Mouse (Mus musculus) left cerebral cortex, adult 11 months (tissue): ENCODE data around the gene Tomm6.

Experiments
- DNase-seq: peaks from one replicate; pipeline ENCODE4 v3.0.0; 2022; ENCODE audit warnings: low spot score

Gene Tomm6

GRCm38 (mm10) chr17:47688344-47688607 is at the start of gene Tomm6:
Gene Tomm6, minus strand, starts transcription at chr17:47688386.
- DNase-seq: no peak

- peak; percentile 81 for DNase-seq
Observed at GRCm38 (mm10) chr17:47737271-47738065, 49.3 kb upstream of the Tomm6 start.

GRCm38 (mm10) chr17:47736856-47737255 is 48.7 kb upstream of the Tomm6 start, which contains the start of gene Tfeb:
Gene Tfeb, plus strand, starts transcription at chr17:47737030.
- peak; percentile 93 for DNase-seq

- no peak for DNase-seq
Observed at GRCm38 (mm10) chr17:47735553-47736100, 47.4 kb upstream of the Tomm6 start.

- no peak for DNase-seq
Observed at GRCm38 (mm10) chr17:47730633-47731575, 42.7 kb upstream of the Tomm6 start.

GRCm38 (mm10) chr17:47726566-47726965 is 38.4 kb upstream of the Tomm6 start, which contains the start of gene Pgc:
Gene Pgc, plus strand, starts transcription at chr17:47726842.
- no peak for DNase-seq

- no peak for DNase-seq
Observed at GRCm38 (mm10) chr17:47721183-47721582, 33.0 kb upstream of the Tomm6 start.

- DNase-seq: no peak
Observed at GRCm38 (mm10) chr17:47715037-47715436, 26.9 kb upstream of the Tomm6 start.

GRCm38 (mm10) chr17:47712889-47713571 is 24.8 kb upstream of the Tomm6 start:
- DNase-seq: no peak

GRCm38 (mm10) chr17:47711883-47712282 is 23.7 kb upstream of the Tomm6 start:
- DNase-seq: no peak

- no peak for DNase-seq
Observed at GRCm38 (mm10) chr17:47710036-47710435, 21.9 kb upstream of the Tomm6 start.

- DNase-seq: no peak
Observed at GRCm38 (mm10) chr17:47708972-47709371, 20.8 kb upstream of the Tomm6 start.

GRCm38 (mm10) chr17:47707961-47708360 is 19.8 kb upstream of the Tomm6 start:
- no peak for DNase-seq

GRCm38 (mm10) chr17:47706196-47706595 is 18.0 kb upstream of the Tomm6 start:
- DNase-seq: no peak

- DNase-seq: no peak
Observed at GRCm38 (mm10) chr17:47704692-47705091, 16.5 kb upstream of the Tomm6 start.

GRCm38 (mm10) chr17:47703556-47703955 is 15.4 kb upstream of the Tomm6 start:
- no peak for DNase-seq

GRCm38 (mm10) chr17:47702548-47703345 is 14.6 kb upstream of the Tomm6 start:
- DNase-seq: no peak

- DNase-seq: no peak
Observed at GRCm38 (mm10) chr17:47701793-47702192, 13.6 kb upstream of the Tomm6 start.

- DNase-seq: no peak
Observed at GRCm38 (mm10) chr17:47699055-47699454, 10.9 kb upstream of the Tomm6 start.

GRCm38 (mm10) chr17:47698156-47698555 is 10.0 kb upstream of the Tomm6 start:
- DNase-seq: no peak

- no peak for DNase-seq
Observed at GRCm38 (mm10) chr17:47695337-47695710, 7.1 kb upstream of the Tomm6 start.
